Mouse (Mus musculus) neural tube, embryonic 15.5 days (tissue): ENCODE measurements at regions not wholly inside any gene's neighbourhood (a gene's known extent, or its start where the extent isn't known, plus 50 kb on each side); places are given as distances from the start of the nearest gene placed in this dataset.

Experiments used
- ATAC-seq: fragments of 200-750 bp; cut with Nextera tagmentation; 2 replicates; pipeline ENCODE4 v1.8.0; 2017; ENCODE audit warnings: mild to moderate bottlenecking, moderate TSS enrichment, moderate library complexity; ENCODE audit not compliant: low FRiP score
- H3K27ac ChIP-seq: fragments of 300-500 bp; sonication (generic); replicated peaks from 2 replicates; pipeline ENCODE4 v1.5.1; 2015; ENCODE audit warnings: mild to moderate bottlenecking, inconsistent platforms
- H3K27me3 ChIP-seq: fragments of 300-500 bp; sonication (generic); replicated peaks from 2 replicates; pipeline ENCODE4 v1.6.1; 2015; ENCODE audit warnings: inconsistent platforms
- H3K36me3 ChIP-seq: fragments of 300-500 bp; sonication (generic); 2 replicates; pipeline ENCODE4 v1.6.1; 2015; ENCODE audit warnings: inconsistent platforms
- H3K4me1 ChIP-seq: fragments of 300-500 bp; sonication (generic); 2 replicates; pipeline ENCODE4 v1.6.1; 2015; ENCODE audit warnings: inconsistent platforms
- H3K4me2 ChIP-seq: fragments of 300-500 bp; sonication (generic); 2 replicates; pipeline ENCODE4 v1.6.1; 2015; ENCODE audit warnings: inconsistent platforms, mild to moderate bottlenecking, moderate library complexity
- H3K4me3 ChIP-seq: fragments of 300-500 bp; sonication (generic); replicated peaks from 2 replicates; pipeline ENCODE4 v1.5.1; 2015; ENCODE audit warnings: mild to moderate bottlenecking, inconsistent platforms
- H3K9ac ChIP-seq: fragments of 300-500 bp; sonication (generic); replicated peaks from 2 replicates; pipeline ENCODE4 v1.6.1; 2015; ENCODE audit warnings: mild to moderate bottlenecking, inconsistent platforms
- H3K9me3 ChIP-seq: fragments of 300-500 bp; sonication (generic); replicated peaks from 2 replicates; pipeline ENCODE4 v1.6.1; 2016; ENCODE audit warnings: inconsistent platforms
- WGBS: fragments of 180-500 bp; shearing (Covaris S2); methylation state at CpG from one replicate; pipeline ENCODE4 v1.1.7; 2015; ENCODE audit warnings: mixed read lengths; 5-methylcytosine and 5-hydroxymethylcytosine counted together

GRCm38 (mm10) chr5:119557071-119557470 lies 113.4 kb upstream of the Tbx3 start:
- H3K9ac ChIP-seq = no peak overlapping the region
- peaks cover 10% of the 10 kb centered on the region for H3K4me1 ChIP-seq
- no peak overlapping the region for H3K4me2 ChIP-seq
- ATAC-seq = no peak
- no peaks in the 10 kb centered on the region for H3K27me3 ChIP-seq
- H3K27ac ChIP-seq = no peak overlapping the region
- H3K9me3 ChIP-seq = 0 out of 2 replicates have a peak, but pooled peaks cover 4% of the 10 kb centered on the region
- no peak overlapping the region for H3K4me3 ChIP-seq
- no peaks in the 10 kb centered on the region for H3K36me3 ChIP-seq
- 60% methylated on average over 5 of the region's 5 CpGs for WGBS

DNA sequence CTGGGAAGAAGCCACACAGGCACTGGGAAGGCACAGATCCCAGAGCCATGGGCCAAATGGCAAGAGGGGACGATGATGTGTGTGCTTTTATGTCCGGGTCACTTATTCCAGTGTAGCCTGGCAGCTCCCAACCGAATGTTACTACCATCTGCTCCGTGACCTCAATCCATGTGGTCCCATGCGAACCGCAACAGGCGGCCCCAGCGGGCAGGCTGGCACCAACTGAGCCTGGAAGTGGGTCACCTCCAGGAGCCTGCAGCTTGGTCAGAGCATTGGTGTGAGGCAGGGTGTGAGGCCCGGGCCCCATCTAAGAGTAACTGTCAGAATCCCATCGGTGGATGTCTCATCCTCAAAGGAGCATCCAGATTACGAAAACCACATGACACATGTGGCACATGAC lies 110.8 kb upstream of the Tbx3 start:
- Histone ChIP-seq H3K4me1 (peaks cover 10% of the 10 kb centered on the region), H3K27me3 (no peaks in the 10 kb centered on the region; the same call in 1 of the 2 replicates), H3K4me3 (no peak overlapping the region), H3K4me2 (no peak overlapping the region), H3K27ac (no peak overlapping the region), H3K36me3 (no peaks in the 10 kb centered on the region), H3K9me3 (no peaks in the 10 kb centered on the region), H3K9ac (no peak overlapping the region)
- WGBS = 85% methylated on average over 11 of the region's 11 CpGs
- no peak for ATAC-seq

DNA sequence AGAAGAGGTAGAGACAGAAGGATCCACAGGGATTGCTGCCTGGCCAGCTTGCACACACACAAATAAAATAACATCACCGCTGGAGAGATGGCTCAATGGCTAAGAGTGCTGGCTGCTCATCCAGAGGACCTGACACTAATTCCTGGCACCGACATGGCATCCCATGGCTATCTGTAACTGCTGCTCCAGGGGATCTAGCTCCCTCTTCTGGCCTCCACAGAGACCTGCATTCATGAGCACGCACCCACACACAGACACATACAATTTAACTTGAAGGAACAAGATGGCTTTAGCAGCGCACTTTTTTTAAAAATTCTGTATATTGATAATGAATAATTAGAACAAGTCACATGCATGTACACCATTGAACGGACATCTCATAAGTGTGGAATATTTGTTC lies 110.1 kb upstream of the Tbx3 start:
- H3K27ac ChIP-seq = no peak overlapping the region
- 98% methylated on average over 5 of the region's 5 CpGs for WGBS
- no peaks in the 10 kb centered on the region; the same call in 1 of the 2 replicates for H3K27me3 ChIP-seq

DNA sequence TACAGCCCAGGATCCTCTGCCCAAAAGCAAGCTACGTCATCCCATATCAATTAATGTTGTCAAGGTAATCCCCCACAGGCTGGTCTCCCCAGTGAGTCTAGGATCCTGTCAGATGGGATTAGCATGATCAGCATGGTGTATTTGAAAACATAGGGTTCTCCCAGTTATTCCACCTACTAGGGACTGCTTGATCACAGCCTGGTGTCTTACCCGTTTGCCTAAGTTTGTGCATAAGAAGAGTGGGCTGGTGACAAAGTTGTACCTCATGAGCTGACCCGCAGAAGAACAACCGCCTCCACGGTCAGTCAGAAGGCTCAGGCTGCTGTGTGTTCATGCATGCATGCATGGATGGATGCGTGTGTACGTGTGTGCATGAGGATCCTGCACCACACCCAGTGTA lies 108.9 kb upstream of the Tbx3 start:
- no peak for ATAC-seq
- WGBS = 90% methylated on average over 7 of the region's 7 CpGs

More for the DNA sequence above, 110.1 kb upstream of the Tbx3 start:
- Histone ChIP-seq H3K9me3 (no peaks in the 10 kb centered on the region), H3K4me2 (no peak overlapping the region), H3K9ac (no peak overlapping the region), H3K4me3 (no peak overlapping the region), H3K4me1 (peaks cover 10% of the 10 kb centered on the region), H3K36me3 (no peaks in the 10 kb centered on the region)
- no peak for ATAC-seq

DNA sequence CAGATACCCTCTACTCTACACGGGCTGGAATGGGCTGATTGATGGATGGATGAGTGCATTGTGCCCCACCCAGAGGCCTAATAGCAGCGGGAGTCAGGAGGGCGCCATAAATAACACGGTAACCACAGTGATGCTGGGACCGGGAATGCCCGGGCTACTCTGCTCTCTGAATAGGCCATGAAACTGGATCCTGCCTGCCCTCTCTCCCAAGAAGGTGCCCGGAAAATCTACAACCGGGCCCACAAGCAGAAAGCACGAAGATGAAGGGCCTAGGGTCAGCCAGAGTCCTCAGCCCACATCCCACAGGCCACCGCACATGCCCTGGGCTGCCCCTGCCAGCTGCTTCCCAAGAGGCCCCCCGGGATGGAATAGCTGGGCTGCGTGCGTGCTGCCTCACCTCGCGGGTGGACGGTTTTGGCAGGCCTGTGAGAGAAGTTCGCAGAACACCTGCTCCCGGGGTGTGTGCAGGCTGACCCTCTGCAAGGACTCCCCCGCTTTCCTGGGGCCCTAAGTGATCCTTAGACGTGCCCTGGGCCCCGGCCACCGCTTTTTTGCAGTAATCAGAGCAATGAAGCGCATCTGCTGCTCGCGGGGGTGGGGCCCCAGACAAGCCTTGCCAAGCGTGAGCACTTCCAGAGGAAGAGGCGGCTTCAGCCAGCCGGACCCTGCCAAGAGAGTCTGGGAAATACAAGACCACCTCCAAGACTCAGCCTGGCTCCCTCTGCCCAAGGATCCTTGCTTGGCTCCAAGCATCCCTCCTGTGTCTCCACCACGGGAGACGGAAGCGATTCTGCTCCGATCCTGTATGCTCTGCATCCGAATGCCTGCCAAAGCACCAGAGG lies 106.7 kb upstream of the Tbx3 start:
- 4% methylated on average over 33 of the region's 33 CpGs for WGBS
- Histone ChIP-seq H3K9me3 (no peaks in the 10 kb centered on the region), H3K4me2 (peak overlapping the region; percentile 46), H3K36me3 (no peaks in the 10 kb centered on the region), H3K4me3 (no peak overlapping the region), H3K9ac (no peak overlapping the region), H3K4me1 (peaks cover 10% of the 10 kb centered on the region), H3K27me3 (peaks cover 2% of the 10 kb centered on the region; the same call in 1 of the 2 replicates), H3K27ac (no peak overlapping the region)
- ATAC-seq = no peak

More for the DNA sequence above, 108.9 kb upstream of the Tbx3 start:
- Histone ChIP-seq H3K4me1 (peaks cover 10% of the 10 kb centered on the region), H3K36me3 (no peaks in the 10 kb centered on the region), H3K27me3 (peaks cover 2% of the 10 kb centered on the region; the same call in 1 of the 2 replicates), H3K27ac (no peak overlapping the region), H3K4me2 (no peak overlapping the region), H3K9ac (no peak overlapping the region), H3K9me3 (no peaks in the 10 kb centered on the region), H3K4me3 (no peak overlapping the region)

- Histone ChIP-seq H3K36me3 (no peaks in the 10 kb centered on the region), H3K27me3 (peaks cover 2% of the 10 kb centered on the region; the same call in 1 of the 2 replicates), H3K9ac (no peak overlapping the region), H3K9me3 (no peaks in the 10 kb centered on the region; the same call in 1 of the 2 replicates), H3K4me3 (no peak overlapping the region), H3K27ac (no peak overlapping the region), H3K4me1 (peaks cover 10% of the 10 kb centered on the region), H3K4me2 (no peak overlapping the region)
- whole genome bisulfite sequencing = 90% methylated on average over 11 of the region's 11 CpGs
- ATAC-seq = no peak
Observed at GRCm38 (mm10) chr5:119567639-119568038, 102.8 kb upstream of the Tbx3 start.

- no peak for ATAC-seq
- Histone ChIP-seq H3K4me2 (no peak overlapping the region), H3K27me3 (0 out of 2 replicates have a peak, but pooled peaks cover 2% of the 10 kb centered on the region), H3K4me3 (no peak overlapping the region), H3K36me3 (no peaks in the 10 kb centered on the region), H3K4me1 (no peaks in the 10 kb centered on the region), H3K27ac (no peak overlapping the region), H3K9me3 (no peaks in the 10 kb centered on the region; the same call in 1 of the 2 replicates), H3K9ac (no peak overlapping the region)
- WGBS = 62% methylated on average over 8 of the region's 8 CpGs
Observed at GRCm38 (mm10) chr5:119570054-119570453, 100.4 kb upstream of the Tbx3 start.

DNA sequence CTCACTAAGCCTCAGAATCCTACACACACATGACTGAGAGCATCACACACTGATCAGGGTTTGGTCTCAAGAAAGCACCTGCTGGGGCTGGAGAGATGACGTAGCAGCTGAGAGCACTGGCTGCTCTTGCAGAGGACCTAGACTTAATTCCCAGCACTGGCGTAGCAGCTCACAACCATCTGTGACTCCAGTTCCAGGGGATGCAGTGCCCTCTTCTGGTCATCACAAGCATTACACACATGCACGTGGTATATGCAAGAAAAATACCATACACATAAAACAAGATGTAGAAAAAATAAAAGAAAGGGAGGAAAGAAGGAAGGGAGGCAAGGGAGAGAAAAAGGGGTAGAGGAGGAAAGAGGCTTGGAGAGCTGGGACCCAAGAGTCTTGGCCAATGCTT lies 98.8 kb upstream of the Tbx3 start:
- Histone ChIP-seq H3K4me1 (no peaks in the 10 kb centered on the region), H3K9me3 (no peaks in the 10 kb centered on the region; the same call in 1 of the 2 replicates), H3K27me3 (no peaks in the 10 kb centered on the region), H3K27ac (no peak overlapping the region), H3K4me3 (no peak overlapping the region), H3K9ac (no peak overlapping the region), H3K4me2 (no peak overlapping the region), H3K36me3 (no peaks in the 10 kb centered on the region)
- WGBS = 88% methylated on average over 3 of the region's 3 CpGs
- no peak for ATAC-seq

GRCm38 (mm10) chr5:119575124-119575523 lies 95.3 kb upstream of the Tbx3 start:
- WGBS = 66% methylated on average over 14 of the region's 14 CpGs
- H3K4me3 ChIP-seq = no peak overlapping the region
- no peaks in the 10 kb centered on the region for H3K27me3 ChIP-seq
- no peaks in the 10 kb centered on the region; the same call in 1 of the 2 replicates for H3K9me3 ChIP-seq
- H3K27ac ChIP-seq = no peak overlapping the region
- H3K36me3 ChIP-seq = no peaks in the 10 kb centered on the region
- no peak overlapping the region for H3K4me2 ChIP-seq
- H3K9ac ChIP-seq = no peak overlapping the region
- no peaks in the 10 kb centered on the region for H3K4me1 ChIP-seq
- ATAC-seq = no peak

GRCm38 (mm10) chr5:119579288-119579687 lies 91.2 kb upstream of the Tbx3 start:
- H3K4me3 ChIP-seq = no peak overlapping the region
- no peaks in the 10 kb centered on the region for H3K27me3 ChIP-seq
- no peak overlapping the region for H3K9ac ChIP-seq
- ATAC-seq = no peak
- no peaks in the 10 kb centered on the region for H3K4me1 ChIP-seq
- H3K36me3 ChIP-seq = no peaks in the 10 kb centered on the region
- H3K9me3 ChIP-seq = no peaks in the 10 kb centered on the region
- no peak overlapping the region for H3K27ac ChIP-seq
- 89% methylated on average over 2 of the region's 2 CpGs for WGBS
- H3K4me2 ChIP-seq = no peak overlapping the region

GRCm38 (mm10) chr5:119579806-119580205 lies 90.7 kb upstream of the Tbx3 start:
- 87% methylated on average over 2 of the region's 2 CpGs for WGBS
- H3K27ac ChIP-seq = no peak overlapping the region
- H3K9ac ChIP-seq = no peak overlapping the region
- no peaks in the 10 kb centered on the region for H3K4me1 ChIP-seq
- H3K27me3 ChIP-seq = no peaks in the 10 kb centered on the region
- H3K4me2 ChIP-seq = no peak overlapping the region
- H3K4me3 ChIP-seq = no peak overlapping the region
- no peak for ATAC-seq
- no peaks in the 10 kb centered on the region for H3K9me3 ChIP-seq
- H3K36me3 ChIP-seq = no peaks in the 10 kb centered on the region

- Histone ChIP-seq H3K4me1 (no peaks in the 10 kb centered on the region), H3K27ac (no peak overlapping the region), H3K9ac (no peak overlapping the region), H3K4me3 (no peak overlapping the region), H3K36me3 (no peaks in the 10 kb centered on the region), H3K4me2 (no peak overlapping the region), H3K9me3 (no peaks in the 10 kb centered on the region), H3K27me3 (no peaks in the 10 kb centered on the region)
- no peak for ATAC-seq
- 92% methylated on average over 6 of the region's 6 CpGs for WGBS
Observed at GRCm38 (mm10) chr5:119580395-119580794, 90.1 kb upstream of the Tbx3 start.
